Mouse (Mus musculus) common myeloid progenitor, adult 5-6 weeks (primary cell): ENCODE measurements around the gene Eps8l3. TPM values are rescaled to one million over a fixed set of nuclear protein-coding genes. Genes with fewer than 3 reads are reported as not detected.

Experiments
- ATAC-seq: replicated peaks from 2 replicates; pipeline ENCODE4 v1.8.0; 2016; ENCODE audit warnings: low read depth, mild to moderate bottlenecking, moderate TSS enrichment, inconsistent platforms; ENCODE audit not compliant: poor library complexity, severe bottlenecking
- total RNA-seq: library from RNA; stranded (forward); fragments of 200-1000, 187-1606 nt; gene quantifications from 2 replicates; pipeline ENCODE4 v1.2.3, GENCODE M21; 2017

Gene Eps8l3
- not detected in 2 replicates for total RNA-seq

GRCm38 (mm10) chr3:107877005-107877404, at the start of gene Eps8l3:
Eps8l3 (plus strand) TSS chr3:107877229.
- ATAC-seq = no peak

GRCm38 (mm10) chr3:107827873-107828405, 49.1 kb upstream of the Eps8l3 start:
- ATAC-seq = no peak

GRCm38 (mm10) chr3:107828518-107828917, 48.5 kb upstream of the Eps8l3 start:
- no peak for ATAC-seq

GRCm38 (mm10) chr3:107828997-107829396, 48.0 kb upstream of the Eps8l3 start:
- ATAC-seq = no peak

- ATAC-seq = no peak
These were observed 47.4 kb upstream of the Eps8l3 start for GRCm38 (mm10) chr3:107829625-107830024.

- ATAC-seq = no peak
These were observed 45.0 kb upstream of the Eps8l3 start for GRCm38 (mm10) chr3:107831875-107832554.

GRCm38 (mm10) chr3:107832645-107833044, 44.4 kb upstream of the Eps8l3 start:
- peak; percentile 72 for ATAC-seq

GRCm38 (mm10) chr3:107833370-107833769, 43.7 kb upstream of the Eps8l3 start:
- ATAC-seq = no peak

GRCm38 (mm10) chr3:107833872-107834341, 43.1 kb upstream of the Eps8l3 start:
- ATAC-seq = no peak

- no peak for ATAC-seq
These were observed 41.7 kb upstream of the Eps8l3 start for GRCm38 (mm10) chr3:107835301-107835700.

GRCm38 (mm10) chr3:107839855-107840254, 37.2 kb upstream of the Eps8l3 start:
- no peak for ATAC-seq

- 0 out of 2 replicates have a peak, but pooled peaks have one; percentile 32 for ATAC-seq
These were observed 36.2 kb upstream of the Eps8l3 start for GRCm38 (mm10) chr3:107840855-107841254.

- ATAC-seq = no peak
These were observed 35.7 kb upstream of the Eps8l3 start for GRCm38 (mm10) chr3:107841370-107841769.

GRCm38 (mm10) chr3:107843406-107843805, 33.6 kb upstream of the Eps8l3 start:
- no peak for ATAC-seq

GRCm38 (mm10) chr3:107844001-107844400, 33.0 kb upstream of the Eps8l3 start:
- ATAC-seq = no peak

GRCm38 (mm10) chr3:107844499-107844898, 32.5 kb upstream of the Eps8l3 start:
- ATAC-seq = no peak

- ATAC-seq = peak; percentile 55
These were observed 30.9 kb upstream of the Eps8l3 start for GRCm38 (mm10) chr3:107846175-107846574.

- no peak for ATAC-seq
These were observed 30.2 kb upstream of the Eps8l3 start for GRCm38 (mm10) chr3:107846835-107847234.

GRCm38 (mm10) chr3:107848126-107848525, 28.9 kb upstream of the Eps8l3 start:
- ATAC-seq = no peak

GRCm38 (mm10) chr3:107849000-107849692, 27.9 kb upstream of the Eps8l3 start:
- peak; percentile 33 for ATAC-seq

GRCm38 (mm10) chr3:107849693-107850031, 27.4 kb upstream of the Eps8l3 start:
- ATAC-seq = no peak
